Mouse (Mus musculus) midbrain, embryonic 14.5 days (tissue): ENCODE data around the gene Fscn1. TPM values are rescaled to one million over a fixed set of nuclear protein-coding genes. Genes with fewer than 3 reads are reported as not detected.

Experiments used
- ATAC-seq: fragments of 200-750 bp; cut with Nextera tagmentation; 2 replicates; pipeline ENCODE4 v1.8.0; 2017; ENCODE audit warnings: moderate number of reproducible peaks, moderate library complexity; ENCODE audit not compliant: low FRiP score, low TSS enrichment
- DNase-seq: peaks from one replicate; pipeline ENCODE4 v3.0.0-alpha.2; 2015
- H3K27ac ChIP-seq: fragments of 300-500 bp; sonication (generic); replicated peaks from 2 replicates; pipeline ENCODE4 v1.5.1; 2014; ENCODE audit warnings: mild to moderate bottlenecking, low read depth, low read length, moderate library complexity
- H3K27me3 ChIP-seq: fragments of 300-500 bp; sonication (generic); 2 replicates; pipeline ENCODE4 v1.6.1; 2014; ENCODE audit warnings: low read length, control low read depth, mixed read lengths; ENCODE audit not compliant: control insufficient read depth, insufficient read depth
- H3K36me3 ChIP-seq: fragments of 300-500 bp; sonication (generic); 2 replicates; pipeline ENCODE4 v1.6.1; 2014; ENCODE audit warnings: low read length, control low read depth; ENCODE audit not compliant: control insufficient read depth, insufficient read depth
- H3K4me1 ChIP-seq: fragments of 300-500 bp; sonication (generic); 2 replicates; pipeline ENCODE4 v1.6.1; 2014; ENCODE audit warnings: mild to moderate bottlenecking, antibody characterized with exemption, low read length, control low read depth; ENCODE audit not compliant: control insufficient read depth, insufficient read depth
- H3K4me2 ChIP-seq: fragments of 300-500 bp; sonication (generic); 2 replicates; pipeline ENCODE4 v1.6.1; 2014; ENCODE audit warnings: mild to moderate bottlenecking, low read length, moderate library complexity
- H3K4me3 ChIP-seq: fragments of 300-500 bp; sonication (generic); replicated peaks from 2 replicates; pipeline ENCODE4 v1.5.1; 2014; ENCODE audit warnings: low read depth, low read length
- H3K9ac ChIP-seq: fragments of 300-500 bp; sonication (generic); replicated peaks from 2 replicates; pipeline ENCODE4 v1.6.1; 2014; ENCODE audit warnings: mild to moderate bottlenecking, low read length, moderate library complexity
- H3K9me3 ChIP-seq: fragments of 300-500 bp; sonication (generic); 2 replicates; pipeline ENCODE4 v1.6.1; 2016; ENCODE audit warnings: low read length, control low read depth, mixed read lengths; ENCODE audit not compliant: control insufficient read depth
- WGBS: fragments of 180-500 bp; shearing (Covaris S2); extraction: QIAGEN DNeasy Blood & Tissue Kit; methylation state at CpG from one replicate; pipeline ENCODE4 v1.1.7; 2014; 5-methylcytosine and 5-hydroxymethylcytosine counted together
- polyA plus RNA-seq: library from polyadenylated mRNA; unstranded; fragments of >200 nt; fragmentation: Nextera tagmentation; extraction: Ambion mirVana; gene quantifications from 2 replicates; pipeline ENCODE4 v1.2.1, GENCODE M21; 2014

Gene Fscn1
- polyA plus RNA-seq, 1 experiment from 2014 or later: 580 TPM

- Histone ChIP-seq H3K4me2 (peak overlapping the region; percentile 93), H3K27ac (peak overlapping the region; percentile 98), H3K27me3 (no peaks in the 10 kb centered on the region; the same call in 1 of the 2 replicates), H3K4me3 (peak overlapping the region; percentile 99), H3K9me3 (no peaks in the 10 kb centered on the region), H3K4me1 (peaks cover 30% of the 10 kb centered on the region), H3K36me3 (0 out of 2 replicates have a peak, but pooled peaks cover 3% of the 10 kb centered on the region), H3K9ac (peak overlapping the region; percentile 100)
- ATAC-seq (0 out of 2 replicates have a peak, but pooled peaks have one; percentile 9), DNase-seq (peak; percentile 72)
- under 1% methylated on average over 59 of the region's 59 CpGs for WGBS
Observed at GRCm38 (mm10) chr5:142960775-142961271, 680 bp downstream of the Fscn1 start.

- ATAC-seq (peak; percentile 35), DNase-seq (no peak)
- Histone ChIP-seq H3K4me1 (peaks cover 36% of the 10 kb centered on the region), H3K27me3 (no peaks in the 10 kb centered on the region; the same call in 1 of the 2 replicates), H3K4me3 (peak overlapping the region; percentile 99), H3K36me3 (peaks cover 8% of the 10 kb centered on the region), H3K9ac (peak overlapping the region; percentile 100), H3K4me2 (peak overlapping the region; percentile 93), H3K27ac (peak overlapping the region; percentile 98), H3K9me3 (no peaks in the 10 kb centered on the region)
- 0% methylated on average over 15 of the region's 15 CpGs for WGBS
Observed at GRCm38 (mm10) chr5:142961398-142961880, 1.3 kb downstream of the Fscn1 start.

- peak overlapping the region; percentile 98 for H3K27ac ChIP-seq
- DNase-seq: peak; percentile 88
- H3K4me2 ChIP-seq: peak overlapping the region; percentile 93
- ATAC-seq: peak; percentile 75
- H3K4me3 ChIP-seq: peak overlapping the region; percentile 99
- no peaks in the 10 kb centered on the region for H3K9me3 ChIP-seq
- H3K4me1 ChIP-seq: peaks cover 39% of the 10 kb centered on the region
- no peaks in the 10 kb centered on the region; the same call in 1 of the 2 replicates for H3K27me3 ChIP-seq
- H3K36me3 ChIP-seq: peaks cover 12% of the 10 kb centered on the region
- WGBS: under 1% methylated on average over 42 of the region's 43 CpGs
- peak overlapping the region; percentile 100 for H3K9ac ChIP-seq
Observed at GRCm38 (mm10) chr5:142961881-142962443, 1.8 kb downstream of the Fscn1 start.

- ATAC-seq: no peak
- WGBS: under 1% methylated on average over 11 of the region's 11 CpGs
- H3K4me2 ChIP-seq: peak overlapping the region; percentile 93
Observed at GRCm38 (mm10) chr5:142962444-142962961, 2.4 kb downstream of the Fscn1 start.

GRCm38 (mm10) chr5:142963003-142963704 is 3.0 kb downstream of the Fscn1 start:
- Histone ChIP-seq H3K9me3 (no peaks in the 10 kb centered on the region), H3K4me2 (peak overlapping the region; percentile 93), H3K27me3 (no peaks in the 10 kb centered on the region; the same call in 1 of the 2 replicates), H3K9ac (peak overlapping the region; percentile 100), H3K36me3 (peaks cover 21% of the 10 kb centered on the region), H3K27ac (peak overlapping the region; percentile 98), H3K4me1 (peaks cover 39% of the 10 kb centered on the region), H3K4me3 (peak overlapping the region; percentile 99)
- DNase-seq (peak; percentile 74), ATAC-seq (0 out of 2 replicates have a peak, but pooled peaks have one; percentile 5)
- WGBS: 2% methylated on average over 13 of the region's 13 CpGs

More at GRCm38 (mm10) chr5:142962444-142962961, 2.4 kb downstream of the Fscn1 start:
- Histone ChIP-seq H3K9ac (peak overlapping the region; percentile 100), H3K4me3 (peak overlapping the region; percentile 99), H3K9me3 (no peaks in the 10 kb centered on the region), H3K27me3 (no peaks in the 10 kb centered on the region; the same call in 1 of the 2 replicates), H3K4me1 (peaks cover 39% of the 10 kb centered on the region), H3K36me3 (peaks cover 16% of the 10 kb centered on the region), H3K27ac (peak overlapping the region; percentile 98)
- DNase-seq: peak; percentile 37

- peaks cover 39% of the 10 kb centered on the region for H3K4me1 ChIP-seq
- no peak for ATAC-seq
Observed at GRCm38 (mm10) chr5:142963705-142964494, 3.8 kb downstream of the Fscn1 start.

GRCm38 (mm10) chr5:142964650-142965049 is 4.5 kb downstream of the Fscn1 start:
- 50% methylated on average over 6 of the region's 6 CpGs for WGBS
- Histone ChIP-seq H3K4me2 (peak overlapping the region; percentile 93), H3K9me3 (no peaks in the 10 kb centered on the region), H3K4me1 (peaks cover 39% of the 10 kb centered on the region), H3K4me3 (peak overlapping the region; percentile 99), H3K27ac (peak overlapping the region; percentile 98), H3K9ac (peak overlapping the region; percentile 100), H3K27me3 (no peaks in the 10 kb centered on the region), H3K36me3 (peaks cover 34% of the 10 kb centered on the region)
- no peak for DNase-seq
- no peak for ATAC-seq

More at GRCm38 (mm10) chr5:142963705-142964494, 3.8 kb downstream of the Fscn1 start:
- no peaks in the 10 kb centered on the region for H3K9me3 ChIP-seq
- peak overlapping the region; percentile 93 for H3K4me2 ChIP-seq
- H3K27ac ChIP-seq: peak overlapping the region; percentile 98
- DNase-seq: peak; percentile 87
- H3K27me3 ChIP-seq: no peaks in the 10 kb centered on the region; the same call in 1 of the 2 replicates
- peak overlapping the region; percentile 100 for H3K9ac ChIP-seq
- H3K36me3 ChIP-seq: peaks cover 26% of the 10 kb centered on the region
- peak overlapping the region; percentile 99 for H3K4me3 ChIP-seq
- 14% methylated on average over 17 of the region's 17 CpGs for WGBS

GRCm38 (mm10) chr5:142968411-142968810 is 8.3 kb downstream of the Fscn1 start:
- H3K4me3 ChIP-seq: no peak overlapping the region
- H3K36me3 ChIP-seq: peaks cover 71% of the 10 kb centered on the region
- DNase-seq (no peak), ATAC-seq (no peak)
- peaks cover 29% of the 10 kb centered on the region for H3K4me1 ChIP-seq
- H3K27me3 ChIP-seq: no peaks in the 10 kb centered on the region
- WGBS: 96% methylated on average over 14 of the region's 14 CpGs
- H3K4me2 ChIP-seq: no peak overlapping the region
- no peak overlapping the region for H3K27ac ChIP-seq
- H3K9me3 ChIP-seq: no peaks in the 10 kb centered on the region
- no peak overlapping the region for H3K9ac ChIP-seq
